Mouse (Mus musculus): ENCODE data around the gene Slc5a5.

GRCm38 (mm10) chr8:70913523-70913922, 21.0 kb upstream of the Slc5a5 start:
- TF ChIP-seq MAZ (IDR thresholded peaks at IDR 0.05; ENCODE audit: low read depth, low read length) = no peak
- TF ChIP-seq EP300 (IDR thresholded peaks at IDR 0.05; ENCODE audit: low read length) = no peak
- TF ChIP-seq KAT2A (IDR thresholded peaks at IDR 0.05; ENCODE audit: insufficient replicate concordance, low read length) = no peak
- TF ChIP-seq CTCF (conservative IDR thresholded peaks at IDR 0.05 in 1 of 2, IDR thresholded peaks at IDR 0.05 in 1 of 2; ENCODE audit: low read depth in 2 of 2, low read length in 2 of 2) = no peak
- TF ChIP-seq USF2 (conservative IDR thresholded peaks at IDR 0.05; ENCODE audit: low read depth, low read length) = no peak
- no peak for TF ChIP-seq MAX (IDR thresholded peaks at IDR 0.05; ENCODE audit: low read length)
- no peak for TF ChIP-seq TBP (conservative IDR thresholded peaks at IDR 0.05; ENCODE audit: low read depth, low read length)
- TF ChIP-seq ZMIZ1 (IDR thresholded peaks at IDR 0.05; ENCODE audit: low read depth, low read length) = no peak
- TF ChIP-seq POLR2A (IDR thresholded peaks at IDR 0.05; ENCODE audit: low read depth, low read length) = no peak
